Mouse (Mus musculus): Measurements from ENCODE around the gene Syt13.

Syt13 gene

DNA sequence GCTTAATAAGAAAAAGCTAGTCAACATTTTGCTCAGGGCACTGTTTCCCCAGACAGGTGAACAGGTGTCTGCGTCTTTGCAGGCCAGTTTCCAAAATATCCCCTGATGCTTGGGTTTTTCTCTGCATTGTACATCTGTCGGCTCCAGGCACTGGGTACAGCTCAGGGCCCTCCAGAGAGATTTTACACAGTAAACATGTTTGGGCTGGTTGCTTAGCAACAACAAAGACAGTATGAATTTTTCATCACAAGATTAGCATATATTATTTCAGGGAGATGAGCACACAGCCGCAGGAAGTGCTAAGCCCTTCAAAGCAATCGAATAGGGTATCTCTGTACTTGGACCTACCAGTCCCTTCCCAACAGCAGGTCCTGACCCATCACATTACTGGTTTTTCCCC, 5.8 kb downstream of the Syt13 start:
- in situ Hi-C loops (cut with MboI, MseI), result no loop called here

DNA sequence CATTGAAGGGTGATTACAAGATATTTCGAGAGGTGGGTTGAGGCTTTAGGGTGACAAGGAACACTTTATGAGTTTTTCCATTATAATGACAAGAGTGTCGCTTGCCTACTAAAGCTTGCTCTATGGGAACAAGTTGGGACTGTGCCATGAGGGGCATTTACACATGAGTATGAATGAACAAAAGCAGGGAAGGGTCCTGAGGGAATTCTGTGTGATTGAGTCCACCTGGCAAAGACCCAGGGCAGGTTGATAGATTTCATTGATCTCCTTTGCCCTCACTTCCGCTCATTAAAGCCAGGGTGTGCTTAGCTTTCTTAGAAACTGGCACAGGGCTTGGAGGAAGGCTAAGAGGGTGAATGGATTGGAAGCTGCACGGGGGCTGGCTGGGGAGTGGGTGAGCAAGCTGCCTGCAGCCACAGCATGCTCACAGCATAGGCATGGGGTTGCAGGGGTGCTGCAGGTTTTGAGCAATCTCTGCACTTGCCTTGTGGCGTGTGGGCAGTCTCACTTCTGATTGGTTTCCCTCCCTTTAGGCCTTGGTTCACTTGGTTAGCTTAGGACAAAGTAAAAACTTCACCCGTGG, 9.9 kb downstream of the Syt13 start:
- in situ Hi-C loops (cut with MboI, MseI), result no loop called here

DNA sequence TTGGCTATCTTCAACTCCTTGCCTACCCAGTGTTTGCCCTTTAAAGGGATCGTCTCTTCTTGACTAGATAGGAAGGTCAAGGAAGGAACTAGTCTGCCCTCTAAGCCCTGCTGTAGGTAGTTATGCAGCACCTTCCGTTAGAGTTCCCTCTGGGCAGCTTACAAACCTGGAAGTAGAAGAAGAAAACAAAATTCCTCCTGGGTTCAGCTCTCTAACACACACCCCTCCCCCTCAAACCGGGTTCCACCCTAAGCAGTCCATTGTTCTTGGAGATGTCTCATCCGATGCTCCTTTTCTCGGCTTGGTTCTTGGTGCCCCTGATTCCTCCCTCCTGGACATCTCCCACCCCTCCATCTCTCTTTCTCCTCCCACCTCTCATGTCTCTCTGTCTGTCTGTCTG, 14.8 kb downstream of the Syt13 start:
- in situ Hi-C loops (cut with MboI, MseI), result no loop called here

DNA sequence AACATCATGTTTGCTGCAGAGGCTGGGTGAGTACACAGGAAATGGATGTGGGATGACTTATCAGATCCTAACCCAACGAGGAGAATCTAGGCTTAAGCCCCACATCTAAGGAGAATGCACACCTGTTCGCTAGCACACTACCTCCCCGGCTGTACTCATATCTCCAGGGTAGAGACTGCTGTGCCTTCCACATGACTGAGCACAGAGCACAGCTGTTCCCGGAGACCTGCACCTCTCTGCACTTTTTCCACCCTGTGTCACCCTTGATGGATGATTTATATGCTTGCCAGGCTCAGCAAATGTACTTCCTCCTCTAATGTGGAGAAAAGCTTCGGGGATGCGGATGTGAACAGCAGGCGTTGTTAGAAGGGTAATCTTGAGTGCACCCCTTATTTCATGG, 16.2 kb downstream of the Syt13 start:
- in situ Hi-C loops (cut with MboI, MseI), result no loop called here

DNA sequence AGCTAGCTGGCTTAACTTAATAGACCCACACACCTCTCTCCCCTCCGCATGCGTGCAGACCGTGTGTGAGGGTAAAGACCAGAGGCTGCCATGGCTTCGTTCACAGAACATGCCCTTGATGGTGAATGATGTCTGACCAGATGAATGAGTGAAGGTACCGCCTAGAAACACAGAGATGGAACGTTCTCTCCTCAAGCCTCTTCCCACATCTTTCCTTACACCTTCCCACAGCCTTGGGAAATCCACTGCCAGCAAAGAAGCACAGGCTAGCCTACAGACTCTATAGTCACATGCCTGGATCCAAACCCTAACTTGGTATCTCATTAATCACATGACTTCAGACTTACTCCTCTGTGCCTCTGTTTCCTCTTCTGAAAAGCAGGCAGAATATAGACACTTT, 18.5 kb downstream of the Syt13 start:
- in situ Hi-C loops (cut with MboI, MseI), result no loop called here

DNA sequence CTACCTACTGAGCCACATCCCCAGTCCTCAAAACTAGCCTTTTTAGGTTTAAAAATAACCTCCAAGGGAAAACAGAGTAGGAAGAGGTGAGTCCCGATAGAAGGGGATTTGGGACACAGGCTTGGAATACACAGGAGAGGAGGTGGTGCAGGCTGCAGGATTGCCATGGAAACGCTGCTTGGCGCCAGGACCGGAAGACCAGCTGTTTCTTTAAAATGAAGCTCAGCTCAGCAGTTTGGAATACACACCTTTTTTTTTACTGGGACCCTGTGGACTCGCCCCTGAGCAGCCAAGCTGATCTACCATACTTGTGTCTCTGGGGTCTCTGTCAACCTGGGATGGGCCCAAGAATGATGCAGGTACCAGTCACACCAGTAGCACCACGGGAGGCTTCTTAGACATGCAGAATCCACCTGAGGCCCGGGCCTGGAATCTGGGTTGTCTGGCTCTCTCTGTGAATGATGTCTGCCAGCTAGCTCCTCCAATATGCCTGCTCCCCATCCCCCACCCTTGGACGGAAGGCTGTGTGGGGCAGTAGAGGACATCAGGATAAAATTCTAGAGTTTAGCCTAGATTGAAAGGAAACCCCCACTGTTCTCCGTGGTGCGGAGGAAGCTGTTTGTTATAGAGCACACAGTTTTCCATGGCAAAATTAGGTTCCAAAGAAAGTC, 19.5 kb downstream of the Syt13 start:
- in situ Hi-C loops (cut with MboI, MseI), result no loop called here

DNA sequence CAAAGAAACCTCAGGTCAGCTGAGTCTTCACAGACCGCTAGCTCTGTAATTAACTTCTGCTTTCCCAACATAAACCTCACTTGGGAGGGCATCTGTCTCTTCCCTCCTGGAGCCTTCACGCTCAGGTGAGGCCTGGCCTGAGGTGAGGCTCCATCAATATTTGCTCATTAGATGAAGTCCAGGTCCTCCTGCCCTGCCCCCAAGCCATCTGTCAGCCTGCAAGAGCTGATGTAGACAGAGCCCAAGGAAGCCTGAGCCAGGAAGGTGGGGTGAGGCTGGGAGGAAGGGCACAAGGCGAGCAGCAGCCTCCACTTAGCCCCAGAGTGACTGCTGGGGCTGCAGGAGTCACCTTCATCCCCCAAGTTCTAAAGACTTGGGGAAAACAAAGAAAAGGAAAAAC, 20.6 kb downstream of the Syt13 start:
- in situ Hi-C loops (cut with MboI, MseI), result no loop called here

DNA sequence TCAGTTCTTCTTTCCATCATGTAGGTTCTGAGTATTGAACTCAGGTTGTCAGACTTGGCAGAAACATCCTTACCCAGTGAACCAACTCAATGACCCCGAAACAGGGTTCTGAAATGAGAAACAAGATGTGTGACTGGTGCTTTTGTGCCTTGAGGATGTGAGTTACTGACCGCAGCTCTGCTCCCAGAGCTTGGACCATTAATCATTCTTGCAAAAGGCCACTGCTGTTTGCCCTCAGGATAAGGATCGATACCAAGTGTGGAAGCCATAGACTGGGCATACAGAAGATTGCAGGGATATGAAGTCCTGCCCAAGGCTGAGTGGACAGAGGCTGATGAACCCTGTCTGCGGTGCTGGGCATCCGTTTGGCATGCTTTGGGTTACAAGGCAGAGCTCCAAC, 23.2 kb downstream of the Syt13 start:
- in situ Hi-C loops (cut with MboI, MseI), result no loop called here

DNA sequence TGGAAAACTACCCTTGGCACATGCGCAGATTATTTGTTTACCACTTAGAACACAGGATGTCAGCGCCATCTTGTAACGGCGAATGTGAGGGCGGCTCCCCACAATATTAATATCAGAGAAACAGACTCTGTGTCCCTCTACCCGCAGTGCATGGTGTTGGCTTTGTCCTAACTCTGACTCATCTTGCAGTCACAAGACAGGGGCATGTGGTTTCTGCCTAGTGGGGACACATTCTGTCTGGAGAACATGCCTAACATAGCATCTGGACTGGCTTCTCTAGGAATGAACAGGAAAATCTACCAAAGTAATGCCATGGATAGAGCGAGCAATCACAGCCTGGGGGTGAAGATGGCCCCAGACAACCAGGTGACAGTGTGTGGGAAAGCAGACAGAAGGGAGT, 23.9 kb downstream of the Syt13 start:
- in situ Hi-C loops (cut with MboI, MseI), result no loop called here

DNA sequence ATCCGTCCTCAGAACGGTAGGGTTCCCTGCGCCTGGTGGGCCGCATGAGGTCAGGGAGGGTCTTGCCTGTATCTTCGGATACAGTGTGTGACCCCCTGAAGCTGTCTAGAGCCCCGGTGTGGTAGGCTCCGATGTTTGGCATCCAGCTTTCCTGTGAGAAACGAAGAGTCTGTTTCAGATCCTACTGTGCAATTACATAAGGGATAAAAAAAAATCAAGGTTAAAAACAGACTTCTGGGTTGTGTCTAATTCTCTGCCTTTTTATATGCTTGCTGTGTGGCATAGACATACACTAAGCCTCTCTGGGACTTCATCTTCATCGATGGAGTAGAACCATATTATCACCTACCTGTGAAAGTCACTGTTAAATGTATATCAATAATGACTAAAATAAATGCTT, 26.1 kb downstream of the Syt13 start:
- in situ Hi-C loops (cut with MboI, MseI), result no loop called here

DNA sequence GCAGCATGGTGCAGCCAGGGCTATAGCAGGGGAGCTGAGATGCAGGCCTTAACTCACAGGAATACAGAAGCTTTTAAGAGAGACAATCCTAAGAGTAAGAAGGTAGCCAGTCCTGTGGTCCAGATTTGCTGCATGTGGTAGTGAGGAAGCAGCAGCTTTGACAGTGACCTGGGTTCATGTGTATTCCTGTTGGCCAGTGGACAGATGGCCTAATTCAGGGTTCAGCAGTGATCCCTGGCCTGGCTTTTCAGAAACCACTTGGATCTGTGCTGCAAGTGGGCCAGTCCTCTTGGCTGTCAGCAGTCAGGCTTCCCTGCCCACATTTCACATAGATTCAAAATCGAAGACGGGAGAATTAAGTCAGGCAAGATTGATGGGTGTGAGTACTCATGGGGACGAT, 26.6 kb downstream of the Syt13 start:
- in situ Hi-C loops (cut with MboI, MseI), result no loop called here

DNA sequence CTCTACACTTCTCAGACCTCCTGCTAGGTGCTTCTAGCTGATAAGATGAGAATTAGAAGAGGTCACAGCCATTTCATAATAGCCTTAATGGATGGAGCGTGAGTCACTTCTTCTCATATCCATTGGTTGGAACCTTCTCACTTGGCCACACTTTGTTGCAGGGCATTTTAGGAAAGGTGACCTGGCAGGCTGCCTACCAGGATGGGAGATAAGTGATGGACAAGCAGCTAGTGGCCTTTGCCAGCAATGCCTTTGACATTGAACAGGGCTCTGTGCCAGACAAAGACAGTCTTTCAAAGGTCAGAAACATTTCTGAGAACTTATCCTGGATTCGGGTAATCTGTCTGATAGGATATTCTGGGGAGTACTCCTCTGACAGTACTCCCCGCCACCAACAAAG, 28.5 kb downstream of the Syt13 start:
- in situ Hi-C loops (cut with MboI, MseI), result no loop called here

DNA sequence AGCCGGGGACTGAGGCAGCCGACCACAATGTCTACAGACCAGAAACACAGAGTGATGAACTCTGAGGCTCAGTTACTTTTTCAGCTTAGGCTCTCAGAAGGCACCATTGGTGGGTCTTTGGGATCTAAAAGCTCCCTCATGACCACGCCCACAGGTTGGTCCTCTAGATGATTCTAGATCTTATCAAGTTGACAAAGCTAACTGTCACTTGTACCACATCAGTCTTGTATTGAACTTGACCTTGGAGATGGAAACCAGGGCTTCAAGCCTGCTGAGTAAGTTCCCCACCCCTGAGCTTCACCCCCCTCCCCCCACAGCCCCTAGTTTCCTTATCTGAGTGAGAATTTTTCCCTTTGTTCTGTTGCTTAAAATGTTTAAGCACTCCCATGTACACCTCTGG, 29.5 kb downstream of the Syt13 start:
- in situ Hi-C loops (cut with MboI, MseI), result no loop called here

DNA sequence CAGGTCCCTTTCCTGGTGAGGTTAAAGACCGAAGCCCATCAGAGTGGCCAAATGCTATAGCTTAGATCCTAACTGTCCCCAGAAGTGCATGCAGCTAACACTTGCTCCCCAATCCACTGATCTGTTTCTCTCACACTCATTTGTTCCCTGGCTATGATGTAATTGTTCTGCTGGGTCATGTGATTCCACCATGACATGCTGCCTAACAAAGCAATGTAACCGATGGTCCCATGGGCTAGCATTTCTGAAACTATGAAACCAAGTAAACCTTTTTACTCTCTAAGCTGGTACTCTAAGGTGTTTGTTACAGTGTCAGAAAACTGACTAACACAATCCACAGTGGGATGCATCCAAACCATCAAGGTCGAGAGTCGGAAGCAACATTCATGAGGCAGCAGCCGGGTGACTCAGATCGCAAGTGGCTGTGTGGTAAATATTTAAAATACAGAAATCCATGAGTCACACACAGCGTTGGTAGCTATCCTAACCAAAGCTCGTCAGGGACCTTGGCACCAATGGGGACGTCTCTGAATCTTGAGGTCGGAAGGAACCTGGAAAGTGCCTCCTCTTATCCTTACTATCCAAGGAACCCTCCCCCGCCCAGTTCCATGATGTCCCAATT, 30.3 kb downstream of the Syt13 start:
- in situ Hi-C loops (cut with MboI, MseI), result no loop called here

DNA sequence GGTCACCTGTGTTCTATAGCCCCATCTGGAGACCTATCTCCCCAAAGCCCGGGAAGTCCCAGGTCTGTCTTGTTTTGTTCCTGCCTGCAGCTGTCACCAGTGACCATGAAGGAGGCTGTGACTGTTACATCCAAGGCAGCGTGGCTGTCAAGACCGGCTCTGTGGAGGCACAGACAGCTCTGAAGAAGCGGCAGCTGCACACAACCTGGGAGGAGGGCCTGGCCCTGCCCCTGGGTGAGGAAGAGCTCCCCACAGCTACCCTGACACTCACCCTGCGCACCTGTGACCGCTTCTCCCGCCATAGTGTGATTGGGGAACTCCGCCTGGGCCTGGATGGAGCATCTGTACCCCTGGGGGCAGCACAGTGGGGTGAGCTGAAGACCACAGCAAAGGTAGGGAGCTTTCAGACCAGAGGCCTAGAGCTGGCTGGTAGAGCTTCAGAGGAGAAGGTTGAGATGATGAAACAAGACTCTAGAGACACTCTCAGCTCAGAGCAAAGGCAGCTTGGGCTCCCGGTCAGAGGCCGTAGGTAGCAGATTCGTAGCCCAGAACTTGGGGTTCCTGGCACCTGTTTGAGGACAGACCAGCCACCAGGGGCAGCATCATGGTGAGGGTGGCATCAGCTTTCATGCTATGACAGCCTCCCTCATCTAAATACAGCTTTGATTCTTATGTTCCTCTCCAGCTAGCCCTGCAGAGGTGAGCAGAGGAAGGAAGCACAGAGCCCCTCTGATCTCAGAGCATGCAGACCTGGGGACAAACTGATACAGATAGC, 31.1 kb downstream of the Syt13 start:
- in situ Hi-C loops (cut with MboI, MseI), result no loop called here

DNA sequence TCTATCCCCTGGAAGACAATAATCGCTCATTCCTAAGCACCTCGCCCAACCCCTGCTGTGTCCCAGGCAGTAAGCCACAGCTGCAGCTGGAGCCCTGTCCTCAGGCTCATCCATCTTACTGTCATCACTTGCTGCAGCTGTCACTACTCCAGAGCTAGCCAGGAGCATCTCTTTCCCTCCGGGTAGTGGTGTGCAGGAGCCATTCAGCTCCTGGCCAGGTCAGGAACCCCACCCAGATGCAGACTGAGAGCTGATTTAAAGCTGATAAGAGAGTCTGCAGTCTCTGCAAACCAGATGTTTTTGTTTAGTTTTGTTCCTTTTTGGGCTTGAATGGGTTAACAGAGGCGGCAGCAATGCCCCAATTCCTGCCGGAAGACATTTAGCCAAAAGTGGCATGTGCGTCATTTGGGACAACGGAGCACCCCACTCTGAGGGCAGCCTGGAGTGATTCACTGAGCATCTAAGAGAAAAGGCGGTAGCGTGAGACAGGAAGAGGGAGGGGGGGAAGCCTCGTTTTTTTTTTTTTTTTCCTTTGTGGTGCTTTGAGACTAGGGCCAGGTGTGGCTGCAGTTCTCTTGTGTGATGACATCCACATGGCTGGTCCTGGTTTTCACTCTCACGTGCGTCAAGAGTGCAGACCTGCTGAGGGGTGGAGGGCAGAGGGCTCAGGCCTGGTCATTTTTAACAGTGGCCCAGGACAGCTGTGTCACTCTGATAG, 33.2 kb downstream of the Syt13 start:
- in situ Hi-C loops (cut with MboI, MseI), result no loop called here

DNA sequence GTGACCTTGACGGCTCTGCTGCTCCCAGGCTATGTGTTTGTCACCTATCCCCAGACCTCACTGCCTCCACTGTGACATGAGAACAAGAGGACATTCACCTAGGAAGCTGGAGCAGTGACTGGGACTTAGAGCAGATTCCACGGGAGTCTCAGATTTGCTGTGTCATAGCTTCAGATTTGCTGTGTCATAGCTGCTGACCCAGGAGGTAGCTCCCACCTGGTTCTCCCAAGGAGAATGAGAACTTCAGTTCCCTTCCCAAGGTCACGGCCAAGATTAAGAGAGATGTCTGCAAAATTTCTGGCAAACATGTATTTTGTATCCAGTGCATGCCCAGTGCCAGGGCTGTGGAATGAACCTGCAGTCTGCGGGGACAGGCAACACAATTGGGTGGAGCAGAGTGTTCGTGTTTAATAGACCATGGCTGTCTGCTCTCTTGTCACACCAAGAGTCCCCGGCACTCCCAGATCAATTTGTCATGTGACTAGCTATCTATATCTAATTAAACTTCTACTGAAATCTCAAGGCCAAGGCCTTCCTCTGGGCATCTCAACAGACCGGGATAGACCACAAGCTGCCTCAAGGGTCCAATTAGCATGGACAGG, 33.9 kb downstream of the Syt13 start:
- in situ Hi-C loops (cut with MboI, MseI), result no loop called here

DNA sequence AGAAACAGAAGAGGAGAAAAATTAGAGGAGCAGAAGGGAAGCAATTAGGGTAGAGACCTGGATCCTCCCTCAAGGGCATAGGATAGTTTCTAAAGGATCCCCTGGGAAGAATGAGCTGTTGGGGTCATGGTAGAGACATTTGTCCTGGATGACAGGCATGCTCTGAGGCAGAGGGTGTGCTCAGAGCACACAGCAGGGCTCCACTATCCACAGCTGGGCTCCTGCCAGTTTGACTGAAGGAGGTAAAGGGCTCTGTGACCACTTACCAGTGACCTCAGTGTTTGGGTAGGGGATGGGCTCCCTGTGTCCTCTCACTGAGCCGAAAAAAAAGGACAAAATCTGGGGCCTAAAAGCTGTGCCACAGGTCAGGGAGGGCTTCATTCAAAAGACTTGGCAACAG, 34.6 kb downstream of the Syt13 start:
- in situ Hi-C loops (cut with MboI, MseI), result no loop called here

DNA sequence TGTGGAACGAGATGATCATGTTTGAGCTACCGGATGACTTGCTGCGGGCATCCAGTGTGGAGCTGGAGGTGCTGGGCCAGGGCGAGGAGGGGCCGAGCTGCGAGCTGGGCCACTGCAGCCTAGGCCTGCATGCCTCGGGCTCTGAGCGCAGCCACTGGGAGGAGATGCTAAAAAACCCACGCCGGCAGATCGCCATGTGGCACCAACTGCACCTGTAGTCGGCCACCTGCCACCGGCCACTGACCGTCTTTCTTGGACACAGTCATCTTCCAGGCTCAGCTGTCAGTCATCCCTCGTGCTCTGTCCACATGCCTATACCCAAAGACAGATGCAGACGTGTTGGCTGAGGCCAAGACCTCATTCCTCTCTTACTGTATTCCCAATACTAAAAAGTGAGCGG, 38.6 kb downstream of the Syt13 start:
- in situ Hi-C loops (cut with MboI, MseI), result loop anchor here (10.0 kb wide), 1 partner anchor 69 kb away; no protein-coding TSS in a partner anchor

DNA sequence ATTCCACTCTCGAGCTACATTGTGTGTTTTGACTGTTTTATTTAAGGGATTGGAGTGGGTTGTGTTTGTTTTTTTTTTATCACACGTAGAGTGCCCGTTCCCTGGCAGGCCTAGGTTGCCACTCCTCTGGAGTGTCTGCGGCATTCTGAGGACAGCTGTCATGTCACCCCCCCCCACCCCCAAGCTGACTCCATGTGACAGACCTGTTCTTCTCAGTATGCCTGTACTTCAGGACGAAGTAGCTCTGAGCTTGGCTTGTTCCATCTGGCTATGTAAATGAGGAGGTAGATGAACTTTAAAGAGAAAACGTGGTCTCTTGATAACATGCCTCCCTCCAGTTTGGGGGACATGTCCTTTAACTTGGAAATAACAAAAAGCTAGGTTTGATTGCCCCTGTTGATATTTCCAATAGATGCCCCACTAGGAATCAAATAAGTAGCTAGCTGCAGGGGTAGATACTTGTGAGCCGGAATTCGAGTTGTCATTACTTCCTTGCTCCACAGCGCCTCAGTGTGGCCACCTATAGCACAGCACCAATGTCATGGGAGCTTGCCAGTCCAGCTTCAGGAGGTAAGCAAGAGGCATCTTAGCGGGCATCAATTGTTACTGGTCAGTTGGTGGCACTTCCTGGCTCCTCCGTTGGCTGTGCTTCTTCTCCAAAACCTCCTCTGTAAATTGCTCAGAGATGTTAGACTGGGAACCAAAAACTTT, 39.7 kb downstream of the Syt13 start:
- in situ Hi-C loops (cut with MboI, MseI), result loop anchor here (10.0 kb wide), 1 partner anchor 70 kb away; no protein-coding TSS in a partner anchor

DNA sequence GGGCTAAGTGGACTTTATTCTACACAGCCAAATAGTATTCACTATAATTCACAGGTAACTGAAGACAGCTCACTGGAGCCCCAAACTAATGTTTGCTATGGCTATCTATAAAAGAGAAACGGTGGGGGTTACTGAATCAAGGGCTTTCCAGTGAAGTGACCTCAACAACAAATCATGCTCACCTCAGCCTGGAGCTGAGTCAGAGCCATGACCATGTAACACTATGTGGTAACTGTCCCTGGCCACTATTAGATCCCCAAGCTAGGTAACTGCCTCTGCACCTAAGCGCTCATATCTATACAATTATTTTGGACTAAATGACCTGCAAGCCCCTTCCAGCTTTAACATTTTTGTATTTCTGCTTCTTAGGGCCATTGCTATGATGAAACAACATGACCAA, 42.0 kb downstream of the Syt13 start:
- in situ Hi-C loops (cut with MboI, MseI), result loop anchor here (10.0 kb wide), 1 partner anchor 72 kb away; no protein-coding TSS in a partner anchor
